Mouse (Mus musculus): Measurements from ENCODE around the gene Srgap3.

Srgap3 gene

DNA sequence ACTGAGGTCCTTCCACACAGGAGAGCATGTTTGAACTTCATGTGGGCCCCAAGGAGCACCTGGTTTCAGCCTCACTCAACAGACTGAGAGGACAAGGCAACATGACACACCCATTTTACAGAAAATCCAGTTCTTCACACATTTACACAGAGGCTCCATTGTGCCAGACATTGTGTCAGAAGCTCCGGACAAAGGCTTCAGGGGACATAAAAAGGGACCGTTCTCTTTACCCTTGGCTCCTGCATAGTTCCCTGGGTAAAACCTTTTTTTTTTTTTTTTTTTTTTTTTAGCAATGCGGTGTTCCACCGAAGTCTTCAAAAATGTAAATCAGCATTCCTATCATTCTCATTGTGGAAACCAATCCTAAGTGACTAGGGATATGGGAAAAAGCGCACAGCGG is 131.5 kb downstream of the Srgap3 start:
- DNase-seq (ENCODE audit: low spot score in 2 of 2): no peak

GRCm38 (mm10) chr6:112814525-112815086 is 132.5 kb downstream of the Srgap3 start:
- DNase-seq (ENCODE audit: low spot score in 2 of 2): no peak

GRCm38 (mm10) chr6:112812884-112813283 is 134.2 kb downstream of the Srgap3 start:
- DNase-seq (ENCODE audit: low spot score in 2 of 2): no peak

DNA sequence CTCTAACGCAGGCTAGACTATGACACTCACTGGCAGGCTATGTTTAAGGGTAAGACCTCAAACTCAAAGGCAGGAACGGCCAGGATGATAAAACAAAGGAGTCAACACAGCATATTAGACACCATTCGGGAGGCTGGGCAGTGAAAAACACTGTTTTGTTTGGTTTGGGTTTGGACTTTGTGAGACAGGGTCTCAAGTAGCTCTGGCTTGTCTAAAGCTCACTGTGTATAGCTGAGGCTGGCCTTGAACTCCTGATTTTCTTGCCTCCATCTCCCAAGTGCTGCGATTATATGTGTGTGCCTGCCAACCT is 136.6 kb downstream of the Srgap3 start:
- DNase-seq (ENCODE audit: low spot score in 2 of 2): no peak

GRCm38 (mm10) chr6:112809658-112810520 is 137.2 kb downstream of the Srgap3 start:
- no peak for DNase-seq (ENCODE audit: low spot score in 2 of 2)

- no peak for DNase-seq (ENCODE audit: low spot score in 2 of 2)
Measured at GRCm38 (mm10) chr6:112808738-112809137, 138.3 kb downstream of the Srgap3 start.

DNA sequence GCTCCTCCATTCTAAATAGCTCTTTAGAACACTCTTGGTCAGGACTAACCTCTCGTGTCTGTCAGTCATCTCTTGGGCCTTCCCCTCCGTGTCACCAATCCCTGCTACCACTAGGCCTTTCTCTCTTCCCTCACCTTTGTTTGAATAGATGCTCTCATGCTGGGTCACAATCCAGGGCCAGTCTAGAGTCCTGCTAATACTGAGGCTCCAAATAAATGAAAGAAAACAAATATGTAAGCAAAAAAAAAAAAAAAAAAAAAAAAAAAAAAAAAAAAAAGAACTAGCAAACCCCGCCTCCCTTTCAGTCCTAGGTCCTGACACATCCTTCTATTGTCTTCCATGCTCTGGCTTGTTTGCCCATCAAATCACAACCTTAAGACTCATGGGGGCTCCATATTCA is 145.1 kb downstream of the Srgap3 start:
- DNase-seq (ENCODE audit: low spot score in 2 of 2): no peak

GRCm38 (mm10) chr6:112798378-112798777 is 148.7 kb downstream of the Srgap3 start:
- no peak for DNase-seq (ENCODE audit: low spot score in 2 of 2)

GRCm38 (mm10) chr6:112796607-112797006 is 150.5 kb downstream of the Srgap3 start:
- DNase-seq (ENCODE audit: low spot score in 2 of 2): no peak

- no peak for DNase-seq (ENCODE audit: low spot score in 2 of 2)
Measured at GRCm38 (mm10) chr6:112793887-112794286, 153.2 kb downstream of the Srgap3 start.

DNA sequence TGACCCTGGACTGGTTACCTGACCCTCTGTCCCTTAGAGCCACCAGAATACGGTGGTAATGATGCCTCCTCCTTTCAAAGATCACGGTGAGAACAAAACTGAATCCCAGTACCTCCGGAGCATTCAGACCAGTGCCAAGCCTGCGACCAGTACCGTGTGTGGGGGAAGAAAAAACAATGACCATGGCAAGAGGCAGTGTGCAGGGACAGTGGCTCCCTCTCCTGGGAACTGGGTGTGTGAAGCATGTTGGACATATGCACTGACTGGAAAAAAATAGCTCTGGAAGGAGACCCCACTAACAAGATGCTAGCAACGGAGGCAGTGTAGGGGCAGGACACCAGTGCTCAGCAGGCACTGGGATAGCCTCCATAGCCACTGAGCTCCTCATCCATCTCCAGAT is 157.2 kb downstream of the Srgap3 start:
- DNase-seq (ENCODE audit: low spot score in 2 of 2): no peak

DNA sequence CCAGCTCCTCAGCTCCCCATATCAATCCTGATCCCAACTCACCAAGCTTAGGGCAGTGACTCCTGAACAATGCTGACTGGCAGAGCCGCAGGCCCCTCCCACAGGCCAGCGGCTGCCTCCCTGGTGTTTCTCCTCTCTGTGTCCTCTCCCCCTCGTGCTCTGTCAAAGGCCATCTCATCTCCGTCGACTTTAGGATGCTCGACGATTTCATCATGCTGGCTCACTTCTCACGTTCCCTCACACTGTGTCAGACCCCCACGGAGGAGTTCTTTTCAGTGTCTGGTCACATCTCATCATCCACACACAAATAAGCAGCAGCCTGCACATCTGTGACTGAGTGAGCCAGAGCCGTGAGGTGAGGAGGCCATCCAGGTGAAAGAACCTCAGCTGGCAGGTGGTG is 158.4 kb downstream of the Srgap3 start:
- DNase-seq (ENCODE audit: low spot score in 2 of 2): no peak

DNA sequence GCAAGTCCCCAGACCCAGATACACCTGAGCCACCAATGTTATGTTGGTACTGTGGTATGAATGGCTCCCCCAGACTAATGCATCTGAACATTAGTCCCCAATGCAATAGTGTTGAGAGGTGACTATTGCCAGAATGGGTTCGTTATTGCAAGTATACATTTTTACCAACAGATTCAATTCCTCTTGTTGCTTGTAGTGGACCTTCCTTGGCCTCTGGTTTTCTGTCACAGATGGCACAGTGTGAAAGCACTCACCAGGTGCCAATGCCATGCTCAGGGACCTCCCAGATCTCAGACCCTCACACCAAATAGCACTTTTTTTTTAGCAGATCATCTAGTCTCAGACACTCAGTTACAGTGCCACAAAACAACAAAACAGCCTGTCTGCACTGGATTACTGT is 158.9 kb downstream of the Srgap3 start:
- no peak for DNase-seq (ENCODE audit: low spot score in 2 of 2)

- DNase-seq (ENCODE audit: low spot score in 2 of 2): no peak
Measured at GRCm38 (mm10) chr6:112781409-112782093, 165.5 kb downstream of the Srgap3 start.

DNA sequence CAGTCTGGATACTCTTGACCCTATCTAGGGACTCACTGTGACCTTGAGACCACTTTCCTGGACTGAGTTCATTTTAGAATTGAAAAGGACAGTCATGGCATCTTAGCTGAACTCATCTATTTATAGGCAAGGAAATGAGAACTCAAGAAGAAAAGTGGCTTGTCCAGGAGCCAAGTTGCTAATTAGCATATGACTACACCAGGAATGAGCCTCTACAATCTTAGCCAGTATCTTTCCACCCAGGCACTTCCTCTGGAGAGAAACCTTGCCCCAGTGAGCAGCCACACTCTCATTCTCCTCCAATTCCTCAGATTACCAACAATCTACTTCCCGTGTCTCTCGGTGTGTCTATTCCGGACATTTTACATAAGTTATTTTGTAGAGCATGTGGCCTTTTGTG is 168.9 kb downstream of the Srgap3 start:
- peak in 1 of 2 experiments; percentile 6 for DNase-seq (ENCODE audit: low spot score in 2 of 2)

DNA sequence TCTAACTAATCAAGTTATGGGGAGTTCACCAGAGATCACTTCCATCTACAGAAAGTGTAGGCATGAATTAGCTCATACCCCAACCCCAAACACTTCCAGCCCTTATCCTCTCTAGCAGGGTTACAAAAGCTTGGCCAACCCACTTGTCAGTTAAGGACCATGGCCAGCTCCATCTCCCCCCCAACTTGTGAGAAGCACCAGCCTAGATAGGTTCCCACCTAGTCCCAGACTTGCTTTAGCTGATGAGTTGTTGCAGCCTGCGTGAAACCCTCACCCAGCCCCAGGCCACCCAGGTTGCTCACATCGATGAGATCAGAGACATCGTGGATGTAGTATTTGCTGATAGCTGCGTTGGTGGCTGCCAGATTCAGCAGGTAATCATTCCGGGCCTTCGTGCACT is 170.3 kb downstream of the Srgap3 start:
- no peak for DNase-seq (ENCODE audit: low spot score in 2 of 2)

DNA sequence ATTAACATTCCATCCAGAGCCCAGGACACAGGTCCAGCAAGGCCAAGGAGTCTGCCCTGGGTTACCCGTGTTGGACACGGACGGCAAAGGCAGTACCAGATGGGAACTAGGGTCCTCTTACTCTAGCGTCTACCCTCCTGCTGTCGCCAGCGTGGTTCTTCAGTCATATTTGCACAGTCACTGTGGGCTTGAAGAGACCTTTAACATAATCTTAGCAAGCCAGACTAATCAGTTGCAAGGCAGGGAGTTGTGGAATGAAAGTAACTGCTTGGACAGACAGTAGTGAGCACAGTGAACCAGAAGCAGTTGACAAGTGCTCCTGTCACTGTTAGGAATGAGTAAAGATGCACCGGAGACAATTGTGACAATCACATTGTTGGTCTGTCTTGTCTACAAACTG is 173.3 kb downstream of the Srgap3 start:
- no peak for DNase-seq (ENCODE audit: low spot score in 2 of 2)

GRCm38 (mm10) chr6:112770996-112771395 is 176.1 kb downstream of the Srgap3 start:
- DNase-seq (ENCODE audit: low spot score in 2 of 2): no peak

DNA sequence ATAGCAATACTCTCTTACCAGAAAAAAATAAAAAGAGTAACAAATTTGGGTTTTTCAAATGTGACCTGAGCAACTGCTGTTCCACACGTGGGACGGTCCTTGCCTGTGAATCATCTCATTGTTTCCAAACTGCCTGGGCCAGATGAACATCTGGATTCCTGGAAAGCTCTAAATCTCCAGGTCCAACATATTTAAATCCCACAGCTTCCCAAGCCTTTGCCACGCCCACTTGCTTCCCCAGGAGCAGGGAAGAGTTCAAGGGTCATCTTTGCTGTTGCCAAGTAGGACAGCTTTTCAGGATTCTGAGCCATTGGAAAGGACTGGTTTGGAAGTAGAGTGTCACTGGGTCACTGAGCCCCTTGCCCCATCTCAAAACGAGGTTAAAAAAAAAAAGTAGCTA is 188.5 kb downstream of the Srgap3 start:
- no peak for DNase-seq (ENCODE audit: low spot score in 2 of 2)

- DNase-seq (ENCODE audit: low spot score in 2 of 2): no peak
Measured at GRCm38 (mm10) chr6:112756866-112757265, 190.2 kb downstream of the Srgap3 start.

DNA sequence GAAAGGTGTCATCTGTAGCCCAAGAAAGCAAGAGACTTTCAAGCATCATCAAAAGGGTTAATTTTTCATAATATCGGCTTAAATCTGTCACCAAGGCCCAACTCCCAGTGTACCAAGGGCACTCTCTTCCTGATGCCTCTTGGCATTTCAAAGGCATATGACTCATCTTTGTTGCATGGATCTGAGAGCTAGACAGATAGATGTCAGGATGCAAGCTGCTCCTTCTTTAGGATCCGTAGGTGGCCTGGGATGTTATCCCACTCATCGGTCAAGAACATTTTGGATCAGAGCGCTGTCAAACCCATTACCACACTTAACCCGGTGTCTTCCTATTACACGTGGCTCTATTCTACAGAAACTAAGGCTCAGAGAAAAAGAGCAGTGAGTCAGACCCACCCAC is 192.1 kb downstream of the Srgap3 start:
- DNase-seq (ENCODE audit: low spot score in 2 of 2): no peak

DNA sequence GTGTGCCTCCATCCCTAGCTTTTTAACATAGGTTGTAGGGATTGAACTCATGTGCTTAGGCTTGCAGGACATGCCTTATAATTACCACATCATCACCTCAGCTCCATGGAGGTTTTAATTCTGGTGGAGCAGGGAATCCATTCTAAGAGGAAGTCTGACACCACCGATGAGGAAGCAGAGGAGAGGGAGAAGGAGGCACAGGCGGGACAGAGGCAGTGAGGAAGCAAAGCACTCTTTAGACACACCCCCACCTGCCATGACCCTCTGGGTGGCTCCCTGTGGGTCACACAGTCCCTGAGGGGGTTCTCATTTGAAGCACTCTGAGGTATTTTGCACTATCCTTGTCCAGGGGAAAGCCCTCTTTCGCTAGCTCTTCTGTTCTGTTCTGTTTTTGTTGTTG is 194.5 kb downstream of the Srgap3 start:
- DNase-seq (ENCODE audit: low spot score in 2 of 2): no peak

DNA sequence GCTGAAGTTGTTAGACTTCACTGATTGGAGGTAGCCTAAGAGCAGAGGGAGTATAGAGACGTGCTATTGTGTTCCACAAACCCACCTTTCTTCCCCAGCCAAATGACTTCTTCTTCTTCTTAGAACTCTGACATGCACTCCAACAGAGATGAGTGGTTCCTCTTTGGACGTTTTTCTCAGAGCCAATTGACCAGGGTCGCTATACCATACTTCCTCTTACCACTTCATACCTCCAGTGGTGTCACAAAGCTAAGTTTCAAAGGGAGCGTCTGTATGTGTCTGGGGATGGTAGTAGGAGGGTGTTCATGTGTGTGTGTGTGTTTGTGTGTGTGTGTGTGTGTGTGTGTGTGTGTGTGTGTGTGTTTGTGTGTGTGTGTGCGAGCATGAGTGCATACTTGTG is 195.1 kb downstream of the Srgap3 start:
- DNase-seq (ENCODE audit: low spot score in 2 of 2): no peak

All from spleen, postnatal 36 days (tissue).